1 mouse cellular context compared by ENCODE assay signal in genomic region chr10:80695186-80695585, GRCm38 (mm10).
TF ChIP-seq lines count a peak whose summit lies in the region.

No protein-coding gene starts in this region.

TF ChIP-seq in MEL, 35 proteins besides CTCF, POLR2A, EP300 and RAD21 (continued from another document):
- TF ChIP-seq ZNF384 (IDR thresholded peaks at IDR 0.05; ENCODE audit: low read depth, low read length) (no peak), HCFC1 (IDR thresholded peaks at IDR 0.05; ENCODE audit: low read depth, low read length) (peak; percentile 62), JUND (IDR thresholded peaks at IDR 0.05; ENCODE audit: low read depth, low read length) (no peak), MYB (IDR thresholded peaks at IDR 0.05; ENCODE audit: low read depth, low read length) (no peak), NELFE (IDR thresholded peaks at IDR 0.05; ENCODE audit: low read depth, low read length) (peak; percentile 42), GABPA (IDR thresholded peaks at IDR 0.05; ENCODE audit: low read depth, low read length) (no peak), USF1 (IDR thresholded peaks at IDR 0.05; ENCODE audit: low read depth, low read length) (no peak), MXI1 (IDR thresholded peaks at IDR 0.05; ENCODE audit: low read depth, low read length) (peak; percentile 95), POLR2AphosphoS5 (IDR thresholded peaks at IDR 0.05; ENCODE audit: borderline replicate concordance, low read depth, low read length) (no peak), SMC3 (IDR thresholded peaks at IDR 0.05; ENCODE audit: low read depth, low read length) (no peak), GATA1 (IDR thresholded peaks at IDR 0.05; ENCODE audit: low read depth, low read length) (no peak), MEF2A (IDR thresholded peaks at IDR 0.05; ENCODE audit: extremely low read depth, insufficient replicate concordance, low read depth, low read length, poor library complexity, severe bottlenecking) (no peak)
TF ChIP-seq in MEL: peak in this region for 14.
